Mouse (Mus musculus): ENCODE measurements around the gene Arl15.

DNA sequence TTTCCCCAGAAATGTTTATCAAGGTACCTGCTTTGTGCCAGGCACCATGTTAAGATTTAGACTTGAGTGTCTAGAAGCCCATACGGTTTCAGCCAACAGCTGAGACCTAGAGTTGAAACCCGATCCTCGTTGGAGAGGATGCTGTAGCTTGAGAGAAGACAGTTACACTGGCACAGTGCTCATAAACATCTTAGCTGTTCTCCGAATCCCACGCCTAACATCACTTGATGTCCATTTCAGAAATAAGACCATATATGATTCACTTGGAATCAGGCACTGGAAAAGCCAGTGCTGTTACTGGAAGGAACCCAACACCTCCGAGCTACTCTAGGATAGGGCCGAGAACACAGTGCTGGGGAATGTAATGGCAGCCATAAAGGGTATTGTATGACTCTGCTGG lies 406.2 kb downstream of the Arl15 start:
- no peak for TF ChIP-seq CTCF (IDR thresholded peaks at IDR 0.05)
- no peak for TF ChIP-seq EP300 (IDR thresholded peaks at IDR 0.05)
